Mouse (Mus musculus) MEL (cell line): Measurements from ENCODE around the gene Pde6d. TPM values are rescaled to one million over a fixed set of nuclear protein-coding genes. Genes with fewer than 3 reads are reported as not detected.

ENCODE experiments used
- DNase-seq: peaks from one replicate; pipeline ENCODE4 v3.0.0; 2011; ENCODE audit warnings: low read depth, low spot score
- H3K27ac ChIP-seq: 2 replicates; pipeline ENCODE4 v1.5.1; 2012; ENCODE audit warnings: low read depth, mild to moderate bottlenecking, control low read depth, low read length, moderate library complexity; ENCODE audit not compliant: control insufficient read depth
- H3K27me3 ChIP-seq, 2 experiments: fragments of 150-350 bp in 1 of 2; sonication (generic) in 1 of 2; 2 replicates each; pipeline ENCODE4 v1.6.1; 2012; ENCODE audit warnings: low read length in 2 of 2, mild to moderate bottlenecking in 2 of 2, improper control_type of control experiment in 1 of 2, moderate library complexity in 1 of 2; ENCODE audit not compliant: insufficient read depth in 2 of 2, control insufficient read depth in 1 of 2
- H3K36me3 ChIP-seq, 2 experiments: 2 replicates each; pipeline ENCODE4 v1.6.1; 2012 to 2014; ENCODE audit warnings: low read length in 2 of 2, improper control_type of control experiment in 1 of 2, inconsistent platforms in 1 of 2, mild to moderate bottlenecking in 1 of 2; ENCODE audit not compliant: insufficient read depth in 2 of 2, control insufficient read depth in 1 of 2
- H3K4me1 ChIP-seq, 2 experiments: fragments of 150-350 bp in 1 of 2; sonication (generic) in 1 of 2; 2 replicates each; pipeline ENCODE4 v1.6.1; 2012; ENCODE audit warnings: low read length in 2 of 2, improper control_type of control experiment in 1 of 2, mild to moderate bottlenecking in 1 of 2; ENCODE audit not compliant: insufficient read depth in 2 of 2, control insufficient read depth in 1 of 2
- H3K4me3 ChIP-seq, 2 experiments: fragments of 150-350 bp in 1 of 2; sonication (generic) in 1 of 2; 2 replicates each; pipeline ENCODE4 v1.5.1; 2012; ENCODE audit warnings: low read depth in 2 of 2, low read length in 2 of 2, mild to moderate bottlenecking in 2 of 2, moderate library complexity in 2 of 2, control low read depth in 1 of 2, improper control_type of control experiment in 1 of 2; ENCODE audit not compliant: control insufficient read depth in 1 of 2, insufficient read depth in 1 of 2
- H3K79me2 ChIP-seq: 2 replicates; pipeline ENCODE4 v1.6.1; 2012; ENCODE audit warnings: mild to moderate bottlenecking, low read length, moderate library complexity; ENCODE audit not compliant: control insufficient read depth, poor library complexity, insufficient read depth
- H3K9ac ChIP-seq: 2 replicates; pipeline ENCODE4 v1.6.1; 2012; ENCODE audit warnings: low read depth, mild to moderate bottlenecking, control low read depth, low read length, moderate library complexity; ENCODE audit not compliant: control insufficient read depth, poor library complexity, severe bottlenecking
- H3K9me3 ChIP-seq: fragments of 150-350 bp; sonication (generic); replicated peaks from 2 replicates; pipeline ENCODE4 v1.6.1; 2012; ENCODE audit warnings: mild to moderate bottlenecking, low read length, improper control_type of control experiment, moderate library complexity; ENCODE audit not compliant: insufficient read depth
- BHLHE40 ChIP-seq: IDR thresholded peaks from 2 replicates; pipeline ENCODE4 v1.6.1; 2012; ENCODE audit warnings: low read depth, mild to moderate bottlenecking, inconsistent platforms, low read length, improper control_type of control experiment, borderline replicate concordance
- CHD1 ChIP-seq: IDR thresholded peaks from 2 replicates; pipeline ENCODE4 v1.6.1; 2012; ENCODE audit warnings: low read depth, mild to moderate bottlenecking, inconsistent platforms, low read length, improper control_type of control experiment
- CHD2 ChIP-seq: IDR thresholded peaks from 2 replicates; pipeline ENCODE4 v1.6.1; 2011; ENCODE audit warnings: low read length, improper control_type of control experiment
- CTCF ChIP-seq, 3 experiments: IDR thresholded peaks in 2 of 3; conservative IDR thresholded peaks in 1 of 3; 2 replicates each; pipeline ENCODE4 v1.5.1; 2011 to 2012; ENCODE audit warnings: low read length in 3 of 3, low read depth in 2 of 3, mild to moderate bottlenecking in 2 of 3, improper control_type of control experiment in 1 of 3, inconsistent platforms in 1 of 3, mixed read lengths in 1 of 3, moderate library complexity in 1 of 3; ENCODE audit not compliant: control insufficient read depth in 1 of 3, insufficient read depth in 1 of 3, poor library complexity in 1 of 3, severe bottlenecking in 1 of 3
- E2F4 ChIP-seq: IDR thresholded peaks from 2 replicates; pipeline ENCODE4 v1.6.1; 2011; ENCODE audit warnings: low read depth, low read length, improper control_type of control experiment, borderline replicate concordance
- ELF1 ChIP-seq: IDR thresholded peaks from 2 replicates; pipeline ENCODE4 v1.6.1; 2014; ENCODE audit warnings: low read depth, mild to moderate bottlenecking, inconsistent platforms, low read length, improper control_type of control experiment, moderate library complexity
- EP300 ChIP-seq, 2 experiments: IDR thresholded peaks; 2 replicates each; pipeline ENCODE4 v1.6.1; 2011; ENCODE audit warnings: improper control_type of control experiment in 2 of 2, low read length in 2 of 2, low read depth in 1 of 2, mild to moderate bottlenecking in 1 of 2
- GABPA ChIP-seq: IDR thresholded peaks from 2 replicates; pipeline ENCODE4 v1.6.1; 2012; ENCODE audit warnings: low read depth, mild to moderate bottlenecking, inconsistent platforms, low read length, improper control_type of control experiment, moderate library complexity
- GATA1 ChIP-seq: IDR thresholded peaks from 2 replicates; pipeline ENCODE4 v1.6.1; 2011; ENCODE audit warnings: low read depth, low read length, improper control_type of control experiment
- HCFC1 ChIP-seq: IDR thresholded peaks from 2 replicates; pipeline ENCODE4 v1.6.1; 2012; ENCODE audit warnings: low read depth, mild to moderate bottlenecking, inconsistent platforms, low read length, improper control_type of control experiment, moderate library complexity
- JUND ChIP-seq: IDR thresholded peaks from 2 replicates; pipeline ENCODE4 v1.6.1; 2011; ENCODE audit warnings: low read depth, mild to moderate bottlenecking, improper control_type of control experiment, low read length
- KAT2A ChIP-seq: conservative IDR thresholded peaks from 2 replicates; pipeline ENCODE4 v1.6.1; 2012; ENCODE audit warnings: low read depth, low read length, improper control_type of control experiment, inconsistent platforms
- MAFK ChIP-seq: IDR thresholded peaks from 2 replicates; pipeline ENCODE4 v1.6.1; 2011; ENCODE audit warnings: low read depth, mild to moderate bottlenecking, low read length, improper control_type of control experiment, borderline replicate concordance
- MAX ChIP-seq: IDR thresholded peaks from 2 replicates; pipeline ENCODE4 v1.6.1; 2011; ENCODE audit warnings: low read length, improper control_type of control experiment
- MAZ ChIP-seq: IDR thresholded peaks from 2 replicates; pipeline ENCODE4 v1.6.1; 2012; ENCODE audit warnings: low read depth, mild to moderate bottlenecking, inconsistent platforms, low read length, improper control_type of control experiment
- MXI1 ChIP-seq: IDR thresholded peaks from 2 replicates; pipeline ENCODE4 v1.6.1; 2011; ENCODE audit warnings: mild to moderate bottlenecking, low read depth, low read length, improper control_type of control experiment
- MYB ChIP-seq: IDR thresholded peaks from 2 replicates; pipeline ENCODE4 v1.6.1; 2011; ENCODE audit warnings: mild to moderate bottlenecking, low read depth, low read length, improper control_type of control experiment
- NELFE ChIP-seq: IDR thresholded peaks from 2 replicates; pipeline ENCODE4 v1.6.1; 2011; ENCODE audit warnings: low read depth, low read length, improper control_type of control experiment
- NRF1 ChIP-seq: IDR thresholded peaks from 2 replicates; pipeline ENCODE4 v1.6.1; 2014; ENCODE audit warnings: low read depth, mild to moderate bottlenecking, inconsistent platforms, low read length, improper control_type of control experiment, moderate library complexity; ENCODE audit not compliant: poor library complexity, insufficient read depth, severe bottlenecking
- POLR2A ChIP-seq, 2 experiments: IDR thresholded peaks; 2 replicates each; pipeline ENCODE4 v1.6.1; 2011 to 2012; ENCODE audit warnings: low read length in 2 of 2, mild to moderate bottlenecking in 2 of 2, control low read depth in 1 of 2, improper control_type of control experiment in 1 of 2, low read depth in 1 of 2, moderate library complexity in 1 of 2; ENCODE audit not compliant: control insufficient read depth in 1 of 2, insufficient read depth in 1 of 2, poor library complexity in 1 of 2
- POLR2AphosphoS2 ChIP-seq: IDR thresholded peaks from 2 replicates; pipeline ENCODE4 v1.6.1; 2011; ENCODE audit warnings: low read length, improper control_type of control experiment
- POLR2AphosphoS5 ChIP-seq: IDR thresholded peaks from 2 replicates; pipeline ENCODE4 v1.6.1; 2012; ENCODE audit warnings: low read depth, borderline replicate concordance, mild to moderate bottlenecking, inconsistent platforms, low read length, moderate library complexity, mixed read lengths
- RAD21 ChIP-seq: IDR thresholded peaks from 2 replicates; pipeline ENCODE4 v1.6.1; 2011; ENCODE audit warnings: mild to moderate bottlenecking, low read depth, low read length, improper control_type of control experiment
- RCOR1 ChIP-seq: IDR thresholded peaks from 2 replicates; pipeline ENCODE4 v1.6.1; 2012; ENCODE audit warnings: low read depth, mild to moderate bottlenecking, inconsistent platforms, low read length, improper control_type of control experiment
- SIN3A ChIP-seq: IDR thresholded peaks from 2 replicates; pipeline ENCODE4 v1.6.1; 2012; ENCODE audit warnings: low read length, improper control_type of control experiment, inconsistent platforms
- SMC3 ChIP-seq: IDR thresholded peaks from 2 replicates; pipeline ENCODE4 v1.6.1; 2011; ENCODE audit warnings: low read depth, low read length, improper control_type of control experiment
- TAL1 ChIP-seq: IDR thresholded peaks from 2 replicates; pipeline ENCODE4 v1.6.1; 2012; ENCODE audit warnings: mild to moderate bottlenecking, inconsistent platforms, low read length, moderate library complexity, mixed read lengths
- TBP ChIP-seq: IDR thresholded peaks from 2 replicates; pipeline ENCODE4 v1.8.0; 2011; ENCODE audit warnings: low read depth, low read length, improper control_type of control experiment
- TCF12 ChIP-seq: IDR thresholded peaks from 2 replicates; pipeline ENCODE4 v1.6.1; 2014; ENCODE audit warnings: low read depth, mild to moderate bottlenecking, inconsistent platforms, low read length, improper control_type of control experiment, moderate library complexity
- UBTF ChIP-seq: IDR thresholded peaks from 2 replicates; pipeline ENCODE4 v1.6.1; 2012; ENCODE audit warnings: low read depth, mild to moderate bottlenecking, inconsistent platforms, low read length, improper control_type of control experiment, moderate library complexity, borderline replicate concordance; ENCODE audit not compliant: insufficient read depth
- USF1 ChIP-seq: IDR thresholded peaks from 2 replicates; pipeline ENCODE4 v1.6.1; 2014; ENCODE audit warnings: low read depth, mild to moderate bottlenecking, inconsistent platforms, low read length, improper control_type of control experiment, moderate library complexity
- USF2 ChIP-seq, 2 experiments: IDR thresholded peaks; 2 replicates each; pipeline ENCODE4 v1.6.1; 2011 to 2012; ENCODE audit warnings: improper control_type of control experiment in 2 of 2, low read length in 2 of 2, borderline replicate concordance in 1 of 2, inconsistent platforms in 1 of 2, low read depth in 1 of 2, mild to moderate bottlenecking in 1 of 2; ENCODE audit not compliant: insufficient read depth in 1 of 2
- ZC3H11A ChIP-seq: IDR thresholded peaks from 2 replicates; pipeline ENCODE4 v1.6.1; 2012; ENCODE audit warnings: low read depth, mild to moderate bottlenecking, inconsistent platforms, low read length, improper control_type of control experiment
- ZKSCAN1 ChIP-seq: IDR thresholded peaks from 2 replicates; pipeline ENCODE4 v1.6.1; 2012; ENCODE audit warnings: low read depth, mild to moderate bottlenecking, inconsistent platforms, low read length, improper control_type of control experiment, moderate library complexity
- ZMIZ1 ChIP-seq: IDR thresholded peaks from 2 replicates; pipeline ENCODE4 v1.6.1; 2012; ENCODE audit warnings: low read depth, mild to moderate bottlenecking, inconsistent platforms, low read length, improper control_type of control experiment, moderate library complexity
- ZNF384 ChIP-seq: IDR thresholded peaks from 2 replicates; pipeline ENCODE4 v1.6.1; 2012; ENCODE audit warnings: low read depth, mild to moderate bottlenecking, inconsistent platforms, low read length, improper control_type of control experiment
- polyA plus RNA-seq, 2 experiments: library from polyadenylated mRNA; stranded (reverse) in 1 of 2; unstranded in 1 of 2; fragments of >175 nt in 1 of 2; fragments of >200 nt in 1 of 2; gene quantifications; 2 replicates each; pipeline versions ENCODE4 v1.2.1 to v1.2.4; 2012; ENCODE audit warnings: low replicate concordance in 2 of 2, low read depth in 1 of 2; ENCODE audit not compliant: insufficient read length in 2 of 2, insufficient read depth in 1 of 2, missing spikeins in 1 of 2
- total RNA-seq: library from RNA; depleted of rRNA; stranded (reverse); fragments of 300-350 nt; gene quantifications from 2 replicates; pipeline ENCODE4 v1.2.3, GENCODE M21; 2012; rRNA removed

The Pde6d gene
- total RNA-seq, result 13.4 and 13.8 TPM in 2 replicates
- 10 to 100 TPM in 1 of 2 experiments, not detected in 1; 79.9 TPM for polyA plus RNA-seq

DNA sequence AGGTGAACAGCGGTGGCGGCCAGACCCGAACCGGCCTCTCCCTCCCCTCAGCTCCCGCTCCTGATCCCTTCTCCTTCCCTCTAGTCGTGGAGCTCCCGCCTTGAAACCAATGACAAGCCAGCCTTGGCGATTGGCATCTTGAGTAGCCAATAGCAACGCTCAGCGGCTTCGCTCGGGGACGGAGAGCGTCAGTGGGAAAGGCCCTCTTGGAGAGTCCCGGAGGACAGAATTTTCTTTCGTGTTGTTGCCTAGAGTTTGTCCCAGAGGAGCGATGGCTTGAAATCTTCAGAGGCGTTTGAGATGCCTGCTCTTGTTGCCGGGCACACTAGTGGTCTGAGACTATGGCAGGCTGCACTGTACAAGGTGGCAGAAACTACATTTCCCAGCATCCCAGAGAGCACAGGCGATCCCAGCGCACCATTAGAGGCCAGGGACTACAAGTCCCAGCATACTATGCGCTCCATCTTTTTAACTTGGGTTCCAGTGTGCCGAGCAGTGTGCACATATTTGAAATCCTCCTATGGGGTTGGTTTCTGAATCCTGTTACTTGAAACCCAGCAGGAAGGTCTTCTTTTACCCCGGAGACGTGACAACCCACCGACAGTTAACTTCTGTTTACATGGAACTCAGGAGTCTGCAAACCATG lies at the start of gene Pde6d, which contains the start of gene Cops7b:
Gene Pde6d (minus strand): TSS at position 179 of the 646 bp plus-strand sequence.
Gene Cops7b (plus strand): TSS at position 454 of the 646 bp plus-strand sequence.
- peak within 1 kb of the TSS; percentile 74 for H3K27ac ChIP-seq
- TF ChIP-seq SIN3A (peak; percentile 83), USF1 (peak; percentile 59), TCF12 (peak; percentile 35; the same call in 1 of the 2 replicates), POLR2A (IDR thresholded peaks at IDR 0.05; ENCODE audit: control insufficient read depth in 1 of 2, insufficient read depth in 1 of 2, low read depth in 1 of 2, low read length in 2 of 2, poor library complexity in 1 of 2) (peak; percentile 16 to 73; a peak in 2 of 4 replicates), ZMIZ1 (0 out of 2 replicates have a peak, but pooled peaks have one; percentile 54), GATA1 (no peak; the same call in 1 of the 2 replicates), CHD1 (0 out of 2 replicates have a peak, but pooled peaks have one; percentile 7), ZKSCAN1 (no peak), POLR2AphosphoS5 (no peak), MAX (no peak; the same call in none of the 2 replicates), NELFE (peak; percentile 62), E2F4 (peak; percentile 79; the same call in 1 of the 2 replicates), MAFK (no peak), ELF1 (peak; percentile 66), ZC3H11A (no peak), POLR2AphosphoS2 (peak; percentile 72), TAL1 (no peak), SMC3 (no peak), MAZ (peak; percentile 64), CHD2 (peak; percentile 73), HCFC1 (peak; percentile 100), GABPA (no peak; the same call in 1 of the 2 replicates), JUND (no peak), EP300 (IDR thresholded peaks at IDR 0.05; ENCODE audit: low read depth in 1 of 2, low read length in 2 of 2) (no peak), CTCF (IDR thresholded peaks at IDR 0.05 in 2 of 3, conservative IDR thresholded peaks at IDR 0.05 in 1 of 3; ENCODE audit: control insufficient read depth in 1 of 3, insufficient read depth in 1 of 3, low read depth in 2 of 3, low read length in 3 of 3, poor library complexity in 1 of 3, severe bottlenecking in 1 of 3) (no peak), NRF1 (peak; percentile 60), RCOR1 (no peak; the same call in 1 of the 2 replicates), RAD21 (no peak), USF2 (IDR thresholded peaks at IDR 0.05; ENCODE audit: borderline replicate concordance in 1 of 2, insufficient read depth in 1 of 2, low read depth in 1 of 2, low read length in 2 of 2) (no peak), MYB (no peak), UBTF (no peak), TBP (peak; percentile 82), MXI1 (peak; percentile 50), BHLHE40 (no peak), ZNF384 (no peak), KAT2A (peak; percentile 98)

More for the DNA sequence above, at the start of gene Pde6d, which contains the start of gene Cops7b:
- Histone ChIP-seq H3K27me3 (no peaks in the 10 kb centered on the region), H3K9ac (peak within 1 kb of the TSS; percentile 85), H3K36me3 (peaks cover 0 to 19% of the 10 kb centered on the region in 2 experiments; a peak in 2 of 4 replicates), H3K4me3 (peak within 1 kb of the TSS; percentile 72 to 89), H3K9me3 (no peaks in the 10 kb centered on the region), H3K4me1 (peaks cover 10 to 18% of the 10 kb centered on the region in 2 experiments), H3K79me2 (peaks cover 16% of the 10 kb centered on the region)
- peak; percentile 98 for DNase-seq
